Mouse (Mus musculus) neural tube, embryonic 12.5 days (tissue): ENCODE measurements at regions not wholly inside any gene's neighbourhood (a gene's known extent, or its start where the extent isn't known, plus 50 kb on each side); places are given as distances from the start of the nearest gene placed in this dataset.

ENCODE experiments used
- ATAC-seq: fragments of 200-750 bp; cut with Nextera tagmentation; 2 replicates; pipeline ENCODE4 v1.8.0; 2017; ENCODE audit warnings: low read depth, mild to moderate bottlenecking, moderate TSS enrichment, moderate library complexity; ENCODE audit not compliant: low FRiP score
- H3K27ac ChIP-seq: fragments of 300-500 bp; sonication (generic); 2 replicates; pipeline ENCODE4 v1.5.1; 2016
- H3K27me3 ChIP-seq: fragments of 300-500 bp; sonication (generic); replicated peaks from 2 replicates; pipeline ENCODE4 v1.6.1; 2016; ENCODE audit warnings: mild to moderate bottlenecking
- H3K36me3 ChIP-seq: fragments of 300-500 bp; sonication (generic); 2 replicates; pipeline ENCODE4 v1.6.1; 2016; ENCODE audit warnings: mild to moderate bottlenecking
- H3K4me1 ChIP-seq: fragments of 300-500 bp; sonication (generic); 2 replicates; pipeline ENCODE4 v1.6.1; 2016
- H3K4me2 ChIP-seq: fragments of 300-500 bp; sonication (generic); replicated peaks from 2 replicates; pipeline ENCODE4 v1.6.1; 2016; ENCODE audit warnings: mild to moderate bottlenecking
- H3K4me3 ChIP-seq: fragments of 300-500 bp; sonication (generic); 2 replicates; pipeline ENCODE4 v1.5.1; 2016
- H3K9ac ChIP-seq: fragments of 300-500 bp; sonication (generic); 2 replicates; pipeline ENCODE4 v1.6.1; 2016; ENCODE audit warnings: mild to moderate bottlenecking
- H3K9me3 ChIP-seq: fragments of 300-500 bp; sonication (generic); 2 replicates; pipeline ENCODE4 v1.6.1; 2016; ENCODE audit warnings: mild to moderate bottlenecking
- WGBS: fragments of 180-500 bp; shearing (Covaris S2); methylation state at CpG from one replicate; pipeline ENCODE4 v1.1.7; 2016; 5-methylcytosine and 5-hydroxymethylcytosine counted together

- H3K9me3 ChIP-seq = no peaks in the 10 kb centered on the region
- peaks cover 12% of the 10 kb centered on the region for H3K4me1 ChIP-seq
- no peaks in the 10 kb centered on the region for H3K27me3 ChIP-seq
- no peak overlapping the region for H3K4me3 ChIP-seq
- no peak overlapping the region for H3K27ac ChIP-seq
- no peak overlapping the region for H3K9ac ChIP-seq
- H3K4me2 ChIP-seq = 0 out of 2 replicates have a peak overlapping the region, but pooled peaks have one; percentile 16
- no peaks in the 10 kb centered on the region for H3K36me3 ChIP-seq
- ATAC-seq = peak; percentile 73
- 8% methylated on average over 10 of the region's 10 CpGs for WGBS
These were observed 55.4 kb upstream of the Lhx8 start for GRCm38 (mm10) chr3:154385831-154386312.

GRCm38 (mm10) chr3:154382811-154383210, 52.4 kb upstream of the Lhx8 start:
- Histone ChIP-seq H3K27me3 (no peaks in the 10 kb centered on the region), H3K4me1 (peaks cover 12% of the 10 kb centered on the region), H3K9ac (no peak overlapping the region), H3K27ac (no peak overlapping the region), H3K4me3 (no peak overlapping the region), H3K4me2 (no peak overlapping the region), H3K36me3 (no peaks in the 10 kb centered on the region), H3K9me3 (no peaks in the 10 kb centered on the region)
- WGBS = 76% methylated on average over 6 of the region's 6 CpGs
- ATAC-seq = no peak

GRCm38 (mm10) chr3:154381561-154381960, 51.1 kb upstream of the Lhx8 start:
- Histone ChIP-seq H3K4me2 (no peak overlapping the region), H3K27me3 (no peaks in the 10 kb centered on the region), H3K4me1 (peaks cover 9% of the 10 kb centered on the region), H3K4me3 (no peak overlapping the region), H3K36me3 (no peaks in the 10 kb centered on the region), H3K27ac (no peak overlapping the region), H3K9ac (no peak overlapping the region), H3K9me3 (no peaks in the 10 kb centered on the region)
- no peak for ATAC-seq
- WGBS = 18% methylated on average over 5 of the region's 5 CpGs
